Mouse (Mus musculus) kidney, adult 8-10 months (tissue): ENCODE data around the gene Myo1d.

Experiments used
- DNase-seq, 2 experiments: peaks; one replicate each; pipeline ENCODE4 v3.0.0; 2022

Gene Myo1d

DNA sequence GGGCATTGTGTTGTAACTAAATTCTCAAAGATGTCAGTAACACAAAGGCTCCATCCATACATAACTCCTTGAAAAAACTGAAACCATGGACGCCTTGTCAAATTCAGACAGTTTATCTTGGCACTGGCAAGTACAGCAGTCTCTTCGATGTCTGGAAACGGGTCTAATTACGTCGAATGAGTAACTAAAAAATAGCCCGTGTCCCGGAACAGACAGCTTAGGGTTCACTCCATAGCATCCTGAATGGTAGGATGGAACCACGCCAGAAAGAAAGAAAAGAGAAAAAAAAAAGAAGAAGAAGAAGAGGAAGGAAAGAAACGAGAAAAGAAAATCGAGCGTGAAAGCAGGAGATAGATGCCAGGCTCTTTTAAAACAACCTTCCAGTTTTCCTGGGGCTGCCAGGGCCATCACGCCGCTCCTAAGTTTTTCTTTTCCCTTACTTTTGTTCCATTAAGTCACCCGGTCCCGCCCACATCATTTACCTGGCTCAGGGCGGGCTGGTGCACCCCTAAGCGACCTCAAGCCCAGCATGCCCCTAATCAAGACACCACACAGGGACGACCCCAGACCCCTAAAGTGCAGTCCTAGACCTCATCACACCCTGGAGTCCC lies 804 bp downstream of the Myo1d start:
- DNase-seq, result no peak

DNA sequence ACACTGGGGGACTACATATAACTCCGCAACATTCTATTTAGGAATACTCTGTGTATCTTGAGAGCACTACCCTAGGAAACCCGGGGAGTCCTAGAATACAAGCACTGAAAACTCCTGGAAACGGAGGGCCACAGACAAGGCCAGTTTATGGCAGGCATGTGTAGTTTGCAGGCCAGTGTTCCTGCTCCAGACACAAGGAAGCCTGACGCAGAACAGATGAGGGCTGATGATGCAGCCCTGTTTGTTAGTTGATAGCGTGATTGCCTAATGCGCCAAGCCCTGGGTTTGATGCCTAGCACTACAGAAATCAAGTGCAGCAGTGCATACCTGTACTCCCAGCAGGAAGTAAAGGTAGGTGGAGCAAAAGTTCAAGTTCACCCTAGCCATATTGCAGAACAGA lies 1.7 kb downstream of the Myo1d start:
- no peak for DNase-seq

DNA sequence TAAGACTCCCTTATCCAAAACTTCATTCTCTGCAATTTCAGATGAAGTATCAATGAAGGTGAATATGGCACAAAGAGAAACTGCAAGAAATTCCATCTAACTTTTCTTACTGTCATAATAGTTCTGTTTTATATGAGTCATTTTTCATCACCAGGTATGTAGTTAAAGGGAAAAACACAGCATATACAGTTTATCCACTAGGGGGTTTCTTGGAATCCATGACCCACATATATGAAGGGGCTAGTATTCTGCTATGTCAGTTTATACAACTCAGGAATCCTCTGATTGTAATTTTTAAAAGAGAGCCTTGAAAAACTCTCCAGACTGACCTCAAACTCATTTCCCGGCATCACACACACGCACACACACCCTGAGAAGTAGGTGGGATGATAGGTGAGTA lies 2.1 kb downstream of the Myo1d start:
- DNase-seq, result no peak

DNA sequence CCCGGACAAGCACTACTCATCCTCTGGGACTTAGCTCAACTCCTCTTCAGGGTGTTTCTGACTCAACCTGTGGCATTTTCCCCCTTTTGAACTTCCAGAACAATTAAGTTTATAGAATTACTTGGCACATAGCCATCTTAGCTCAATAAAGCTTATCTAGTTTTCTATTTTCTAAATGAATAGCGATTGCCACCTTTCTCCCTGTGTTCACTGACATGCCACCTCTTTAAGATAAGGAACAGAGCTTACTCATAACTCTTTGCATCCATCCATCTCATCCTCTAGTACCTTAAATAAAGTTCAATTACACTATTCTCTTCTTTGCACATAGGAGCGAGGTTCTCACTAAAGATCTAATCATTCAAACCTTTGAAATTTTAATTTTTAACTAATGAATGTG lies 4.3 kb downstream of the Myo1d start:
- DNase-seq, result no peak

DNA sequence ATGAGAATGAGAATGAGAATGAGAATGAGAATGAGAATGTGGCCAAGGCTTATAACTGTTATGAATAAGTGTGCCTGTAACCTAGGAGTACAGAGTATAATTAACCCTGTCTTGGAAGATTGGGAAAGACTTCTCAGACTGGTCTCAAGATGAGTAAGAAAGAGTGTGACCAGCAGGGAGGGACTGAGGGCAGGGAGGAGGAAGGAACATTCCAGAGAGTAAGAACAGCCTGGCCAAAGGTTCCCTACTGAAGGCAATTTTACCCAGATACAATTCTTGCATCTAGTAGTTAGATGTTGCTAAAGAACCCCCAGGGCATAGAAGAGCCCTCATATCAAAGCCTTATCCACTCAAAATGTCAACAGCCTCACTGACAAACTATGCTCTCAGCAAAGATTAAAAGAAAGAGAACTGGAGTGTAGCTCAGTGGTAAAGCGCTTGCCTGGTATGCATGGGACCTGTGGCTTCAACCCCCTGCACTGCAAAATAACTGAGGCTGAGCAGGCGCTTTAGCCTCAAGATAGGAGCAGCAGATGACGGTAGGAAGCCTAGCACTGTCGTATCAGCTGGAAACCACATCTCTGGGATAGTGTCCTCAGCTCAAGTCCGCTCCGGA lies 7.1 kb downstream of the Myo1d start:
- no peak for DNase-seq

DNA sequence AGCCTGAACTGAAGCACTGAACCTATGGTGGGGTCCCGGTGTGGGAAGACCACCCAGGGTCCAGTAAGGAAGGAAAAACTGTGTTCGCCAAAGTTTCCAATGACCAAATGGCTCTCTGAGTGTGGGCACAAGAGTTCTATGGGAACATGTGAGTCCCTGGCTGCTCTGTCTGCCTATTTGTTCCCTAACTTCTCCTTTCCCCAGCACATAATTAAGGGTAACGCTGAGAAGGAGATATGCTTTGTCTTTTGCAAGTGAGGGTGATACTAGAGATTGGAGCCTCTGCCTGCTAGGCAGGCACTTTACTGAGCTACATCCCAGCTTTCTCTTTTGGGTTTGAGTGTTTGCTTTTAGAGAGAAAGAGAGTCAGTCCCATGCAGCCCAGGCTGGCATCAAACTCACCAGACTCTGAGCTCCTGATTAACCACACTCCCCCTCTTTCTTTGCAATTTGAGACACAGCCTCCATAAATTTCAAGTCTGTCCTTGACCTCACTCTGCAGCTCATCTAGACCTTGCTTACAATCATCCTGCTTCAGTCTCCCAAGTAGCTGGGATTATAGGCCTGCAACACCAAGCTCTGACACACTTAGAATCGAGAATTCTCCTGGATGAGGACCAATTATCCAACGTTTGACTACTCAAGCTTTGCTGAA lies 8.1 kb downstream of the Myo1d start:
- DNase-seq, result no peak

DNA sequence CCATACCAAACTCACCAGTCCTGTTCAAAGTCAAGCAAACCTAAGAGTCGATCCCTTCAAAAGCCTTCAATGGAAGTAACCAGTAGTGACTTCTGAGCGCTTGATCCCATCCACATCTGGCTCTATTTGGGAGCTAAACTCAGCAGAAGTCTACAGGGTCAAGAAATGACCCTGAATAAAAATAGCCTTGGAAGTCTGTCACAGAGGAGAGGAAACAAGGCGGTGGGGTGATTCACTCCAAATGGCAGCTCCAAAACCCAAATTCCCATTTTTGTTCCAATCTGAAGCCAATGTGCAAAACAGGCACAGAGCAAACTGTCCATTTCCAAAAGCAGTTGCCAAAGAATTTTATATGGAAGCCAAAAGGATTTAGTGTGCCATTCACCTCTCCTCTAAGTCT lies 8.6 kb downstream of the Myo1d start:
- DNase-seq, result no peak

DNA sequence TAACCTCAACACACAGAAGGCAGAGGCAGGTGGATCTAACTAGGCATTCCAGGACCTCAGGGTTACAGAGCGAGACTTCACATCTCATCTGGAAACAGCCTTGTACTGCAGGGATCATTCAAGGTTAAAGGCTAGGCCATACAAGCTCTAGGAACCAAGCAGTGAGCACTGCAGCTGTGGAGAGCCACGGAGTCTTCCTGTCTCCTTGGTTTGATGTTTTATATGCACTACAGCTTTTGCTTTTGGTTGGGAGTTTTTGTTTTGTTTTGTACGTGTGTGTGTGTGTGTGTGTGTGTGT lies 12.6 kb downstream of the Myo1d start:
- DNase-seq, result no peak

DNA sequence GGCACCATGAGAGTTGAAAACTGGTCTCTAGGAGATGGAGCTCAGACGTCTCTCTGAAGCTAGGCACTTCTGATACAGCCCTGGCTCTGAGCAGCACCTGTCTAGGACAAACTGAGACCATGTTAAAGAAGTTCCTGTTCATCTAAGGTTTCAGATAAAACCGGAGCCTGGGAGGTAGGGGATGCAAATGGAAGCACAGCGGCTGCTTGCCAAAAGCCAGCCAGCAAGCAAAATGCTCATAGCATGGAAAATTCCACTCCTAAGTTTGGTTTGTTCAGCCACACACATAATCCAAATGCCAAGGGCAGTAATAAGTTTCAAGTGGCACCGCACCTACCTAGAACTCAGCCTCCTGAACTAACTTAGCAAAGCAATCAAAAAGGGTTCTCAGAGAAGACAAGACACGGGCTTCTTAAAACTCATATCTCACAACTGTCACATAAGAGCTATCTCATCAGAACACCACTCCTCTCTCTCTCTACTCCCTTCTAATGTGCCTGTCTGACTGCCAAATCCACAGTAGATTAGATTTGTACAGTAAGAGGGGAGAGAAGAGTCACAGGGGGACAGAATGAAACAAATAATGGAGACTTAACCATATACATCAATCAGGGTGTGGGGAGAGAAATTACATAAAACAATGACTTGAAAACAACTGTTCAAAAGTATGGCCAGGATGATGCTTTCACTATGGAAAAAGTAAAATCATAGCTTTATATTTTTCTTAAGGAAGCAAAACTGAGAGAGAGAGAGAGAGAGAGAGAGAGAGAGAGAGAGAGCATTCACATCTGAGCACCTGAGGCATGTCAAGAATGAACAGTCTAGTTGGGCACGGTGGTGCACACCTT lies 13.1 kb downstream of the Myo1d start:
- peak; percentile 55 to 74 for DNase-seq

DNA sequence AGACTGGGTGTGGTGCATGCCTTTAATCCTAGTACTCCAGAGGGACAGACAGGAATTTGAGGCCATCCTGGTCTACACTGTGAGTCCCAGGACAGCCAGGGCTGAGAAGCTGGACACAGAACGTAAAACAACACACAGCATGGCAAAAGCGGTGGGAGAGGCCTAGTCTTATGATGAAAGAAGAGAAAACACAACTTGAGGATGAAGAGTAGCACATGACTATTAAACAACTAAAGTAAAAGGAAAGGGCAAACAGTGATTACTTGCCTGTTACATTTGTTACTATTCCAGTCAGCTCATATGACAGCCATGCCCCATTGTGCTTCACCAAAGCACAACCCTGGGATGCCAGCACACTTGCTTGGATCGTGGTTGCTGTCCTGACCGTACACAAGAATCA lies 13.8 kb downstream of the Myo1d start:
- no peak for DNase-seq

DNA sequence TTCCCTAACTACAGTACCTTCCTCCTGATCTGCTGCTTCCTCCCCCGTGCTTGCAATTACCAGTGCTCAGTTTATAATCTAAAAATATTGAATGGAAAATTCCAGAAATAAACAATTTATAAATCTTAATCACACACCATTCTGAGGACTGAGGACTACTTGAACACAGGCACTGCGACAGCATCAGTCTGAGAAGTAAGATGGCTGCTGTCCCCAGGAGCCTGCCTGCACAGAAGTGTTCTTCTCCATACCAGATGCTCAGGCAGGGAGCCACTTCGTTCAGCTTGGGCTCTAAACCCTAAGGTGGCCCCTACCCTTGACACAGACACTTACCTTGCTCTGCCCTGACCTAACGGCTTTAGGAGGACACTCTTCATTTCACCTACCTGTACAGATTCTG lies 17.8 kb downstream of the Myo1d start:
- no peak for DNase-seq

DNA sequence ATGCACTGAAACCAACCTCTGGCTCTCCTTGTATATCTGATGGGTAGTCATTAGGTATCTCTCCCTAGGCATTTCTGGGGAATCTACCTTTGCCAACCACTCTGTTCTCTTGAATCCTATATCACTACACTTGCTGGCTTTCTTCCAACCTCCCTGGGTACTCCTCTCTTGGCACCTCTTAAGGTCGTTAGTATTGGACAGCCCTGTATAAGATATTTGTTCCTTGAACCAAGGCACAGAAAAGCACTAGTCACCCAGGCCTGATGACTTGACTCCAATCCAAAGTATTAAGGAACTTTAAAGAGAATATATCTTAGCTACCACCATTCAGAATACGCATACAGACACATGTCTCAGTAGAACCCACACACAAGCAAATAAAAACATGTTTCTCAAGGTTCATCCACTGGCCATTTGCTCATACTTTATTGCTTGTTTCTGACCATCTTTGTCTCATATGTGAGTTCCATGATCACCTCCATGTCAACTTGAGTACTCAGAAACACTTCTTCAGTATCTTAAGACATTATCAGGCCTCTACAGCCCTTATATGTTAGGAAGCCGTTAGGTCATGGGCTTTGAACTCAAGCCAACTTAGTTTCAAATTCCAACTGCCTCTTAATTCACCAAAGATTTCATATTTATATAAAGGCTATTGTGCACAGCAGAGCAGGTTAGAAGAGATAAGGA lies 18.4 kb downstream of the Myo1d start:
- DNase-seq, result no peak

DNA sequence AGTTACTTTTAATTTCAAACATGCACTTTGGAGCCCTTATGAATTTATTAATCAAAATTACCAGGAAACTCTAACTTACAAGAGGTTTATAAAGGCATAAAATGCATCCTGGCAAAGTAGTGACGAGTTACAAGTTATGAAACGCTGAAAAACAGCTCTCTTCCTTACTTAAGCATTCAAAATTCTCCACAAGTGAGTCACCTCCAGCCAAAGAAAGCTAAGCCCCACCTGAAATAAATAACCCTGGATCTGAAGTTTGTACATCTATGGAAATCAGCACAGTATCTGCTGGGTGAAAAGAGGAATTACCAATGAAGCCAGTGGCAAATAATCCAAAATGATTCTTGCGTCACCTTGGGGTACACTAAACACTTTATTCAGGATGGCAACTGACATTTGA lies 20.8 kb downstream of the Myo1d start:
- DNase-seq, result no peak

DNA sequence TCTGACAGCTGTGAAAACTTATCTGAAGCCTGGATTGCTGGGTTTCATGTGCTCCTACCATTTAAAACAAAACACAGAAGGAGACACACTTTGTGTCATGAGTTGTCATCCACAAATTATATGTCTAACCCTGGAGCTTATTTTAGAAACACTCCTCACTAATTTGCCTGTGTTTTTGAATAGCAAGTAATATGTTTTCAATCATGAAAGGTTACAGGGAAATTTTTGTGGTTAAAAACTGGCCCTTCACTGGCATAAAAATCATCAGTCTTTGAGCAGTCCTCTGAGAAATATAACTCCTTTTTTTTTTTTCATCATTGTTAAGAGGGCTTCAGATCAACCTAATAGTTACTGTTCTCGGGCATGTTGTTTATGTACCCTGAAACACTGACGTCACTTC lies 25.6 kb downstream of the Myo1d start:
- no peak for DNase-seq

DNA sequence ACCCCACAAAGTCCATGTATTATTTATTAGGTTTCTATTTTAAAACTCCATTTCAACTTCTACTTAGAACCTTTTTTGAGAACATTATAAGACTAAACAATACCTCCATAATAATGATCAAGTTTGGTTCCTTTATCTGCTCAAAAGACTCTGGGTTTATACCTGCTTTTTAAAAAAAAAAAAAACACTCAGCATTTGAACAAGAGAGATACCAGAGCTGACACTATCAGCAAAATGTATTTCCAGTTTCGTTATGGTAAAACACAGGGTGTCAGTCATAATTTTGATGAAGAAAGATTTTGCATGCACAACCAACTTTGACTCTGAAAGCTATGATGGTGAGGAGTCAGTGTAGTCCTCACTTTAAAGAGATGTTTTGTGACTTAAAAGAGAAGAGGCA lies 28.7 kb downstream of the Myo1d start:
- no peak for DNase-seq

DNA sequence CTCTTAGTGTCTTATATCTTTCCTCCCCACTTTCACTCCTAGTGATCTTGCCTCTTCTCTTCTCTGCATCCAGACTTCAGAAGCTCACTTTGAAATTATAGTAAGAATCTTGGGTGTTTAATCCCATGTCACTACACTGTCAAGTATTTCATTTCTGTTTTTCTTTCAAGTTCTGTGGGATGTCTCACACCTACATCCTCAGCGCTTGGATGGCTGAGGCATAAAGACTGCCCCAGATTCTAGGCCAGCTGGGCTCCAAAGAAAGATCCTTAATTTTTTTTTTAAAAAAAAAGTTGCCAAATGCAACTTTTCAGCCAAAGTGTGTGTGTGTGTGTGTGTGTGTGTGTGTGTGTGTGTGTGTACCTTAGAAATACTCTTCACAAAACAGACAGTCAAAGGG lies 30.6 kb downstream of the Myo1d start:
- no peak for DNase-seq

DNA sequence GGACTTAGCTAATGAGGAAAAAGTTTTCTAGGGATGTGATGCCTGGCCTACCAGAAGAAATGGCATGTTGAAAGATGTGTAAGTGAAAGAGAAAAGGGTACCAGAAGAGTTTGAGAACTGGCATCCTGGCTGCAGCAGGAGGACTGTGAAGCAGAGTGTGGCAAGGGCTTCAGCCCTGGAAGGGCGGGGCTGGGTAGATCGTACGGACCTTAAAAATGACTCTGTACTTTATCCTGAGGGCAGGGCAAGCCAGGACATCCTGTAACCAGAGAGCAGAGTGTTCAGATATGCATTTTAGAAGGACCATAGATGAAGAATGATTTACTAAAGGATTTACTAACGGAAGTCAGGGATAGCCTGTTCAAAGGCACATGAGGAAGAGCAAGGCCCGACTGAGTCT lies 34.4 kb downstream of the Myo1d start:
- no peak for DNase-seq

DNA sequence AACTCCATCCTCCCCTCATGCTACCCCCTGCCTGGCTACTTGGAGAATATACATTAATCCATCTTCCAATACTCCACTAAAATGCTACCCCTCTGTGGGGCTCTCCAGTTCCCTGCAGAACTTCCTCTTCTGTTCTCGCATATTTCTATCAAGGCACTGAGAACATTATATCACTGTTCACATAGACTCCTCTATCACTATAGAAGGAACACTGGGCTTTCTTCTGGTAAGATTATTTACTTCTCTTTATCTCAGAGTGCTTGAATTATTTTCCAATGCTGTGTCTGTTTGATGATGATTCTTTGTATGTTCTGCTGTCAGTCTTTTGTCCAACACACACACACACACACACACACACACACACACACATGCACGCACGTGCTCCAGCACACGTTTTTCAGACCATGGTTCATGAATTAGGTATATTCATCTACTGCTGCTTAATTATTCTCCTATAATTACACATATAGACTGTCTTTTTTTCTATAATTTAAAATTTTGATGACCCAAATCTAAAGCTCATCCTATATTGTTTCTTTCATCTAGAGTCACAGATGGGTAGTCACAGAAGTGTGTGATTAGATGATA lies 35.9 kb downstream of the Myo1d start:
- no peak for DNase-seq

DNA sequence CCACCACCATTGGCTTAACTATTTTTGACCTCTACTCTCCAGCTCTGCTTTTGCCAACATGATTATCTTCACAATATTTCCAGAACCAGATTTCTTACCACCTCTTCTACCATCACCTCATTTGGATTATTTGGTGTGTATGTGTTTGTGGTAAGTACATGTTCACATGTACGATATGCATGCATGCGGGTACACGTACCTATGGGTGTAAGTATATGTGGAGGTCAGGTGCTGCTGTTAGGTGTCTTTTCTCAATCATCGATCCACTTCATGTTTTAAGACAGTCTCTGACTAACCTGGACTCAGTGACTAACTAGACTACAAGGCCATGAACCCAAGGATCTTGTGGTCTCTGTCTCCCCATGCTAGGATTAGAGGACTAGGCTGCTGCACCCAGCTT lies 37.4 kb downstream of the Myo1d start:
- no peak for DNase-seq

DNA sequence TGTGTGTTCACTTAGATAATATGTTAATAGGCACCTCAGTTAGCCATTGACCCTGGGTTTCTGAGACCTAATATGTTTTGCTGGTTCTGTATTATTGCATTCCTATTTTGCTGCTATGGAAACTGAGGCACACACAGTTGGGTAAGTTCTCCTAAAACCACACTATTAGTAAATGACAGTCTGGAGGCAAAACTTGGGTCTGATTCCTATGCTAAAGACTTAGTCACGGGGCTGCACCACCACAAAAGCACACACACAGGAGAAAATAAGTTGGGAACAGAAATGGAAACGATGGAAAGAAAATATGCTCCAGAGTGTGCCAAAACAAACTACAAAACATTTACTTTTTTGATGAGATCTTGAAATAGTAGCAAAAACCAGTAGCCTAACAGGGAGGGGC lies 45.1 kb downstream of the Myo1d start:
- DNase-seq, result no peak

DNA sequence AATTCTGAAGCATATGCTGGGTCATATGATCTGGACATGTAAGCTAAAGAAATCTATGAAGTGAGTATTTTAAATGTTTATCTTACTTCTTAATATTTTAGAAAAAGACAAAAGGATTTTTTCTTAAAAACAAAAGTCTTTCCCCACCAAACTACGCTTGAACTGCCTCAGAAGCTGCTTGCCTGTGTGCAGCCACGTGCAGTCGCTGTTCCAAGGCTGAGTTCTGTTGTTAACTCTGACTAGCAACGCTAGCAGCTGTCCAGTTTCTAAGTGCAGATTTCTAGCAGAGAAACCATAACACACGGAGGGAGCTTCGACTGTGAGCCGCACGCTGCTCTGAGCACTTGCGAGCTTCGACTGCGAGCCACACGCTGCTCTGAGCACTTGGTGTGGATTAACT lies 55.1 kb downstream of the Myo1d start:
- DNase-seq, result no peak

DNA sequence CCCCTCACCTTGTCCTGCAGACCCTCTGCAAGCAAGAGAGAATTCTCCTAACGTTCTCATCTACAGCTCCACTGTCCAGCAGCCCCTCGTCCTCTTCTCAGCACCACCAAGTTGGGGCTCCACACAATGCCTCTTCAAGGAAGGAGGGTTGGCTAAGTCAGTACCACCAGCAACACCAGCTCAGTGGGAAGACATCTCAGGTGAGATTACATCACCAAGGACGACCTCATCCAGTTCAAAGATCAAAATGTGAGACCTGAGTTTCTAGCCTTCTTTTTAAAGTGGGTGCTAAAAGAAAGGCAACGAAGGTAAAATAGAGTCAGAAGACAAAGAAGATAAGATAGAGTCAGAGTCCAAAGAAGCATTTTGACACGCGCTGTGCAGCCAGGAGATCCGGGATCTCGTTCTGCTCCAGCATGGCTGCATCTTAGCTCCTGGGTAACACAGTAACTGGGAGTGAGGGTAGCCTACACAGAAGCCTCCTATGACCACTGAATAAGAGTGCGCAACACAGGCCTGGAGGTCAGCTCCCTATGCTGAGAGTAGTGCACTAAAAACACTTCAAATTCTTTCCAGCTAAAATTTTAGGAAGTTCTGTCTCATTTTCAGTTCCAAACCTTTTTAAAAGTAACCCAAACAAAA lies 56.3 kb downstream of the Myo1d start:
- no peak for DNase-seq

DNA sequence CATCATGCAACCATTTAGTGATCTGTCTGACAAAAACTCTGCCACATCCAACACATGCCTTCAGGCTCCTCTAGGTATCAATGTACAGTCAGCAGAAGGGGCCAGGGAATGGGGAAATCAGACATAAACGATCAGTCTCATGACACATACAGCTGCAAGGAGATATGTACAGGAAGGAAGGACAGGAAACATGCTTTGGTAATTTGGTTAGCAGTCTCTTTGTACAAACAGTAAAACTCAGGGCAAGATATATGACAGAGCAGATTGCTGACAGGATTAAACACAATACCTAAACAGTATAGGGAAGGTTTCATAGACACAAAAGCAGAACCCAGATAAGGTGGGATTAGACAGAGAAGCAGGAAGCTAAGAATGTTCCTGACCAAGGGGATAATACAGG lies 60.8 kb downstream of the Myo1d start:
- no peak for DNase-seq
